Mouse (Mus musculus) megakaryocyte-erythroid progenitor cell, adult 5 weeks (primary cell): ENCODE data around the gene Ptpa. TPM values are rescaled to one million over a fixed set of nuclear protein-coding genes. Genes with fewer than 3 reads are reported as not detected.

Source experiments
- polyA plus RNA-seq: library from polyadenylated mRNA; stranded (reverse); fragments of >175 nt; gene quantifications from 2 replicates; pipeline ENCODE4 v1.2.3, GENCODE M21; 2012

Ptpa gene
- 564 and 616 TPM in 2 replicates for polyA plus RNA-seq

DNA sequence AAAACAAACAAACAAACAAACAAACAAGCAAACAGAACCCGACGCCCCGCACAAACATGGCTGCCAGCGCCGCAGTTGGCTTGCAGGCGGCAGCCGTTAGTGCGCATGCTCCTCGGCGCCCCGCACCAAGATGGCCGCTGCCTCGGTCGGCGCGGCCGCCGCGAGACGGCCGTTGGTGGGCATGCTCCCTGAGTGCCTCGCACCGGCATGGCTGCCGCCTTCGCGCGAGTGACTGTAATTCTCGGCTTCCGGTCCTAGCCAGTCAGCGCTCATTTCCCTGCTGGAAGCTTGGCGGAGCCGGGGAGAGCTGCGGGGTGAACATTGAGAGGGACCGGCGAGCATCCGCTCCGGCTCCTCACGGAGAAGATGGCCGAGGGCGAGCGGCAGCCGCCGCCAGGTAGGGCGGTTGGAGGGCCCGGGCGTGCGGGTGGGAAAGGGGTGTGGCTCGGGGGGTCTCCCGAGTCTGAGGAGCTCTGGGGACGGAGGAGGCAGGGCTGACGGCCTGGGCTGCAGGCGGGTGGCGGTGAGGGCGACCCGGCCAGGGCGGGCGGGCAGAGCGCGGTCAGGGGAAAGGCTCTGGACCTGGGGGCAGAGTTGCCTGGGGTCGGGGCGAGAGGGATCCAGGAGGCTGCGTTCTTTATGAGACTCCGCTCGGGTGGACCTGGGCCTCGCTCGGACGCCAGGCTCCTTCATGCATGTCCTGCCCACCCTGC is at the start of gene Ptpa:
Ptpa (plus strand) TSS at position 104 of the 713 bp plus-strand sequence.

GRCm38 (mm10) chr2:30392114-30392576 is 23.7 kb upstream of the Ptpa start, which contains the start of gene Dolpp1:
Gene Dolpp1 (plus strand): TSS chr2:30392254.

GRCm38 (mm10) chr2:30415157-30415935 is 493 bp upstream of the Ptpa start, which contains the start of gene Crat:
Gene Crat (minus strand): TSS chr2:30415813.

GRCm38 (mm10) chr2:30474039-30474438 is 58.2 kb downstream of the Ptpa start, which contains the start of gene Ier5l:
Gene Ier5l (minus strand): TSS chr2:30474219.

Other genes with a start within 250 kb of the Ptpa start
- gene Endog, start 244.5 kb upstream of the Ptpa start, polyA plus RNA-seq: 24.5 and 27.9 TPM in 2 replicates
- 52.5 and 60.2 TPM in 2 replicates for gene Spout1, start 237.6 kb upstream of the Ptpa start, polyA plus RNA-seq
- gene Kyat1, start 210.2 kb upstream of the Ptpa start, polyA plus RNA-seq: 6.2 and 8.0 TPM in 2 replicates
- gene Lrrc8a, start 178.3 kb upstream of the Ptpa start, polyA plus RNA-seq: 6.2 and 9.9 TPM in 2 replicates
- gene Gm28035, start 175.5 kb upstream of the Ptpa start, polyA plus RNA-seq: 4.3 TPM in 2 replicates
- gene Phyhd1, start 149.8 kb upstream of the Ptpa start, polyA plus RNA-seq: 0.49 TPM in 1 of 2 replicates, not detected in the other
- gene Gm28038, start 135.0 kb upstream of the Ptpa start, polyA plus RNA-seq: not detected in 2 replicates
- 5.8 and 7.0 TPM in 2 replicates for gene Dolk, start 129.7 kb upstream of the Ptpa start, polyA plus RNA-seq
- 70.1 and 71.7 TPM in 2 replicates for gene Nup188, start 129.6 kb upstream of the Ptpa start, polyA plus RNA-seq
- gene Sh3glb2, start 56.7 kb upstream of the Ptpa start, polyA plus RNA-seq: 46.5 and 55.3 TPM in 2 replicates
- gene Miga2, start 51.8 kb upstream of the Ptpa start, polyA plus RNA-seq: 9.4 and 12.4 TPM in 2 replicates
- gene Dolpp1, start 23.8 kb upstream of the Ptpa start, polyA plus RNA-seq: 15.3 and 16.5 TPM in 2 replicates
- gene Crat, start 226 bp upstream of the Ptpa start, polyA plus RNA-seq: 37.7 and 44.6 TPM in 2 replicates
- 15.7 and 20.8 TPM in 2 replicates for gene Ier5l, start 58.2 kb downstream of the Ptpa start, polyA plus RNA-seq
- gene Cstad, start 179.0 kb downstream of the Ptpa start, polyA plus RNA-seq: not detected in 2 replicates